Mouse (Mus musculus) left cerebral cortex, adult 11 months (tissue): ENCODE measurements around the gene Mcl1.
"Not testable (repeated sequence)": the region's sequence is repeated elsewhere in the genome, so short reads cannot be mapped to it uniquely, and the experiment has no call there.

ENCODE experiments used
- DNase-seq: peaks from one replicate; pipeline ENCODE4 v3.0.0; 2022; ENCODE audit warnings: low spot score

Gene Mcl1

DNA sequence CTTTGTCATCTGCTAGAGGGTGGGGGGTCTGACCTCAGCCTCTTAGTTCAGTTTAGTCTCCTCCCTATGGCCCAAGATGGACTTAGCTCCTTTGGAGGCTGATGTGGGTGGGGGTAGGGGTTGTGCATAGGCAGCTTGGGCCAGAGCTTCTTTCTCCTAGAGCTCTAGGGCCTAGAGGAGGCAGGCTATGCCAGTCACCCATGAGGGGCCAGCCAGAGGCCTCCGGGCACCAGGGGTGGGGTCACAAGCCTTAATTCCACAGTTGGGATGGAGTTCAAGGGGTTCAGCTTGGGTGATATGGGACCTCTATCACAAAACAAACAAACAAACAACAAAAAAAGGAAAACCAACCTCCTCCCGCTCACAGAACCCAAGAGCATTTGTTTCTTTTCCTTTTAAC, 27.1 kb downstream of the Mcl1 start:
- no peak for DNase-seq

DNA sequence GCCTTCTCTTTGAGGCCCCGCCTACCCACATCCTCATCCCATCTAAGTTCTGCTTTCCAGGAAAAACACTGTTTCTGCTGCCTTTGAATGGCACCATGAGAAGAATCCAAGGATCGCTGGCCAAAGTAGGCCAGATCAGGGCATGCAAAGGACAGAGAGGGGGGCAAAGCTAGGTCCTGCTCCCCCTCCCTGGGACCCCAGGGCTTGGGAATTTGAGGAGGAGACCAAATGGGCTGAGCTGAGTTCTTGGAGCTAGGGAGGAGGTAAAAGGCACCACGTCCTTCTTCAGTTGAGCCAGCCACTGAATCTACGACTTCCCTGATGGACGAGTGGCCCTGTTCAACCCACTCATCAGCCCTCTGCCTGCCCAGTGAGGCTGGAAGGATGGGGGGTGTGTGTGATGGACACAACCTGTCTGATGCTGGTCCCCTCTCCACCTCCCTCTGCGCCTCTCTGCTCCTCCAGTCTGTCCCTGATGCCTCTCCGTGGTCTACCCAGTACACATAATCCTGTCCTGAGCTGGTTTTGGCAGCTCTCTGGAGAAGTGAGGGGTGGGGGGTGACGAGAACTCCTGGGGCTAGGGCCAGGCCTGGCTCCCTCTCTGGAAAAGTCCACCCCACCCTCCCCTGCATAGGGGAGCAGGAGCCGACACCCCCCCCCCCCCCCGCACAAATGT, 28.0 kb downstream of the Mcl1 start:
- no peak for DNase-seq

DNA sequence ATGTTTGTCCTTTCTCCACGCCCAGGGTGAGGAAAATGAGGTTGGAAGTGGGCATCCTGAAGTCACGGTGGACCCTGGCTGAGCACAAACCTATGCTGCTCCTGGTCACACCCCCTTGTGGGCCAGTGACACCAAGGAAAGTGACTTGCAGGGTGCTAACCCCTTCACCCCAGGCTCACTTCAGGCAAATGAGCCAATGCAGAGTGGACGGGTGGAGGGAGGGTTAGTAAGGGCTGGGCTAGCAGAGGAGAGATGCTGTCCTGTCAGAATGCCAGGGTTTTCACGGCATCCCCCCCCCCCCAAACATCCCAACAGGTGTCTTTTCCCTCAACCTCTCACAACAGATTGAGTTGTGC, 28.6 kb downstream of the Mcl1 start:
- no peak for DNase-seq

DNA sequence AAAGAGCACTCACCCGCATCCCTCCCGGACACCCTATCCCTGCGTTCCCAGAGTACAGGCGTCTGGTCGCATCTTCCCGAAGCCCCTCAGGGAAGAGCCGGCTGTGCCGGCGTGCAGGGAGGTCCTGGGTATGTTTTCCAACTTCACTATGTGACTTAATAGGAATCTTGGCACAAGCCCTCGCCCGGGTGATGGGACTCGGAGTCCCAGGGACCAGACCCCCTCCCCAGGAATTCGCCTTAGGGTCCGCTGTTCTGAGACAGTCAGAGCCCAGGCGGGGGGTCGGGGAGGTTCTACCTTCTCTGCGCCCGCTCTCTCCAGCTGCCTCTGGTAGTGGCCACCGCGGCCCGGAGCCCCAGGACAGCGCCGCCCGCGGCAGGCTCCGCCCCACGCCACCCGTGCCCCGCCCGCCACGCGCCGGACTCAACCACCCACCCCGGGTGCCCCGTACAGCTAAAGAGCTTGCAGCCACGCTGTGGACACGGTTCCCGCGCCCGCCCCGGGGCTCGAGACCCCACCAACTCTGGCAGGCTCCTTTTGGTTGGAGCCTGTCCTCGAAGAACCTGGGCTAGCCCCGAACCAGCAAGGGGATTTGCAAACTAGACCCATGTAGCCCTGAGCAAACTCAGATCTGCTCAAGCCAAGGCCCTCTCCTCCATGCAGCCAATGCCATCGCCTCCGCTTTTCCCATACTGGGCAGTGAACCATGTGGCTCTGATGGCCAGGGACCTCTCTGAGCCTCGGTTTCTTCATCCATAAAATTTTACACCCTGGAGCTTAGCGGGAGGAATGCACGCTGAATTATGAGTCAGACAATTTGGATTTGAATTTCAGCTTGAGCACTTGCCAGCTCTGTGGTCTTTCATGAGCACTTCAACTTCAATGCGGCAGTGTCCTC, 29.2 kb downstream of the Mcl1 start, which contains the start of gene Adamtsl4:
Gene Adamtsl4 (minus strand): TSS at position 394 of the 898 bp plus-strand sequence.
- DNase-seq: no peak

DNA sequence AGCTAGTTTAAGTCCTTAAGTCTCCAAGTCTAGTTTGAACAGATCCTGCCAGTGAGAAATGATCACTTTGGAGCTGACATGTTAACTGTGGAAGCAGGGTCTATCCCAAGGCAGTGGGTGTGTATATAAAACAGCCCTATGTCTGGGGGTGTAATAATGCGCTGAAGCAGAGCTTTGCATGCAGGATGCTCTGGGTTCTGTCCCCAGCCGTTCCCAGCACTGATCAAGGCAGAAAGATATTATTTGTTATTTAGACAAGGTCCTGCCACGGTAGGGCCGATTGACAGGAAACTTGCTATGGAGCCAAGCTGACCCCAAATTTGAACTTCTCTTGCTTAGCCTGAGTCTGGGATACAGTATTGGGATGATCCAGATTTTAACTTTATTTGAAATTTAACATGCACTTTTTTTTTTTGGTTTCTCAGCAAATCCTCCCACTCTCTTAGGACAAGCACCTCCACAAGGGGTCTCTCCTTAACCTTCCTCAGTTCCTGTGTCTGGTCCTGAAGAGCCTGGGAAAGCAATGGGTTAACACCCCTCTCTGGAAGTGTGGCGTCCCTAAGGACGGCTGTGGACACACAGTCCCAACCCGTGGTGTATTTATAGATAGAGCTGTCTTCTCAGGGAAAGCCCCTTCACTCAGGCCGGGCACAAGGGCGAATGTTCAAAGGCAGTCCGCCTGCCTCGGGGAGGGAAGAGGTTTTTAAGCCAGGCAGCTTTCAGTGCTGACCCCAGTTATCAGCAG, 30.8 kb downstream of the Mcl1 start:
- no peak for DNase-seq

DNA sequence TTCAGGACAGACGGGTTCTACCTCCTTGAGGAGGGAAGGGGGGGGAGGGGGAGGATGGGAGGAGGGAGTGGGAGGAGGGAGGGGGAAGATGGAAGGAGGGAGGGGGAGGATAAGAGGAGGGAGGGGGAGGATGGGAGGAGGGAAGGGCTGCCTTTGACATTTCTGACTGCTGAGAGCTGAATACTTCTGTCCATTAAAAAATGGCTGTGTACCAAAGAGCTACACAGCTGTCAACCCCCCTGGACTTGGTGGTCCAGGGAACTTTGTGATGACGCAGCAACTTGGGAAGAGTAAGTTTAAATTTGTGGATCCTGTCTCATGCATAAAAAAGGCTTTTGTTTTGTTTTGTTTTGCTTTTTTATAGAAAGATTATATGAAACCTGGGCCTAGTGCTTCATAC, 31.4 kb downstream of the Mcl1 start:
- no peak for DNase-seq

DNA sequence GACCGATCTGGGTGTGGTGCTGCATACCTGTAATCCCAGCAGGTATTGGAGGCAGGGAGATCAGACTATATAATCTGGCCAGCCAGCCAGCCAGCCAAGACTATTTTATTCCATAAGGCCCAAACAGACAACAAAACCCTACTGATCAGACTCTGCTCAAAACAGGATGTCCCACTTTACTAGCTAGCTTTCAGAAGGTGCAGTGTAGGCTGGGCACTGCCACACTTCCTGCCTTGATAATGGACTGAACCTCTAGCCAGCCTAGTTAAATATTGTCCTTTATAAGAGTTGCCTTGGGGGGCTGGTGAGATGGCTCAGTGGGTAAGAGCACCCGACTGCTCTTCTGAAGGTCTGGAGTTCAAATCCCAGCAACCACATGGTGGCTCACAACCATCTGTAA, 32.0 kb downstream of the Mcl1 start:
- not testable (repeated sequence) for DNase-seq

DNA sequence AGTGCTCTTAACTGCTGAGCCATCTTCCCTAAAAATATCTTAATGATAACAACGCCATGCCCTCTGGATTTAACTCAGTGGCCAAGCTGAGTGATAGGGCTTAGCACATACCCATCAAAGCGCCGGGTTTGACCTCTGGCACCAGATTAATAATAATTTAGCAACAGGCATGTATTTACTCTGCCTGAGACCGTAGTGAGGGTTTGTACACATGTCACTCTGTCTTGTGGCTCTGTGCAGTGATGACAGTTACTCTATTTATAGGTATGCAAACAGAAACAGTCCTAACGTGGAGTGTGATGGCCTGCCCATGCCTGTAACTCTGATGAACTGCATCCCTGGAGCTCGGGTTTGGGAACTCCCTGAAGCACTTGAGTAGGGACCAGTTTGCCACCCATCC, 34.1 kb downstream of the Mcl1 start:
- no peak for DNase-seq

DNA sequence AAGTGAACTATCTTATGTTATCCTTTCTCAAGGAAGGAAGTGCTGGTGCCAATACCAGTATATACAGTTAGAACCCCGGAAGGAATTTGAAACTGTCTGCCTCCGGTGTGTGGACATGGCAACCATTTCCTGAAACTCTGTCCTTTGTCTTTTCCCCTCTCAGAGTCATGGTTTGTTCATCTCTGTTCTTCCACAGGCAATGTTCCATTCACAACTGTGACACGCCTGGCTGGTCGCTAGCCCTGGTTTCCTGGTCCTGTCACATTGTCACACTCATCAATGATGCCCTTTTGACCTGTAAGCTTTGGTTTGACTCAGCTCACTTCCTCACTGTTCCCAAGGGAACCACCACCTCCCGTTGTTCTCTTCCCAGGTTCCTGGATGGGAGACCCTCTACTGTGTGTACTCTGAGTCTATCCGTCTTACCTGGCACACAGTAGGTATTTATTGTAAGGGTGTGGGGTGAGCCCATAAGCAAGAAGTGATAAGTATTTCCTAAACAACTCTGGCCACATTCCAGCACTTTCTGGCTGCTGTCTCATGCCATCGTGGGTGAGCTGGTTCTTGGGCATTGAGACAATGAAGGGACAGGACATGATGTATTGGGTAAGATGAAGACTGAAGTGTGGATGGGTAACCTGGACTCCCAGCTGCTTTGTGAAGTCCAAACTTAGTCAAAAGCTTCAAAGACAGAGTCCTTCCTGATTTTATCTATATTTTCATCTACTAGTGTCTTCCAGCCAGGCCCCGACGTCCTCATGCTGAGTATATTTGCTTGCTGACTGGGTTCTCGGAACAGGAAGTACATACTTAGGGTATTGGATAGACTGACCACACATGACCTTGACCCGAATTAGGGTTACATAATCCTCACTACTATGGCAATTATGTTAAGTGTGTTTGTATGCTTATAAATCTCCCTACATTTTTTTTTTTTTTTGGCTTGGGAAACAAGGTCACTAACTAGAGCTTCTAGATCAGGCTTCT, 35.5 kb downstream of the Mcl1 start:
- DNase-seq: no peak

DNA sequence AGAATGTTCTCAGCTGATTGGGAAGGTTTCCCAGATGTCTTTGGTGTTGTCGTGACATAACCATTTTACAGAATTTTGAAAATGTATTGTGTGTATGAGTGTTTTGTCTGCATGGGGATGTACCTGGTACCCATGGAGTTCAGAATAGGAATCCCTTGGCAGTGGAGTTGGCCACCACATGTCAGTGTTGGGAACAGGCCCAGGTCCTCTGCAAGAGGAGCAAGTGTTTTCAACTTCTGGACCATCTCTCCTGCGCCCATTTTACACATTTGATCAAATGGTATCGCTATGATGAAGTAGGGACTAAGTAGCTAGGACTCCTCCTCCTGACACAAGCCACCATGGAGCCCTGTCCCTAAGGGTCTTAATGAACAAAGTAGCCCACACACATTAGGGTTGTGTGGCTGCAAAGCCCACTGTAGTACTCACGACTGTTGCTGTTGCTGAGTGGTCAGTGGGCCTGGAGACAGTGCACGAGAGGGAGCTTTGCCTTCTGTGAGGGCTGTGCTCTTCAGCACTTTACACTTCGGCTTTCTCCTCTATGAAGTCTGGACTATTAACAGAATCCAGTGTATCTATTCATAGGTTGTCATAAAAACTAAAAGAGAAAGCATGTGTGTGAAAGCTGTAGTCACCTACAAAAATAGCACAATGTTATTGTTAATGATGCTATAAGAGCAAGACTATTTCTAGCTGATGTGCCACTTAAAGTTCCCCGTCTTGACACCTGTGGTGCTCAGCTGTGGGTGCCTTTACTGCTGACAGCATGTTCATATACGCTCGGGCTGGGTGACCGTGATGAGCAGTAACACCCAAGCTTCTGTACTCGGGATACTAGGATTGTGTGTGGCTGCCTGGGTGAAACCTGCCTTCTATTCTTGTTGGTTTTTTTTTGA, 36.5 kb downstream of the Mcl1 start:
- DNase-seq: no peak

DNA sequence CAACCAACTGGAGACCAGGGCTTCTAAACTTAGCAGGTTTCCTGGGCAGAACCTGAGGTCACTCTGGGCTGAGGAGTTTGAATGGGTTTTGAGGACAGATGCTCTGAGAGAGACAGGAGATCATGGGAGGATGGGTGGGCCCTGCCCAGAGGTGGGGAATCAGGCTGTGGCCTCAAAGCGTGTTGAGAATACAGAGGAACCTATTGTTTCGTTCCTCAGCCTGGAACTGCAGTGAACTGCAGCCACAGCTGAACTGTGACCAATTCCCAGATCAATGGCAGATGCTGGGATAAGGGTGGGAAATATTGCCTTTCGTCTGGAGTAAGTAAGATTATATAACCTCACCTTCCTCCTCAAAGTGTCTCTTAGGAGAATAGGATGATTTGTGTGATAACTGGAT, 37.2 kb downstream of the Mcl1 start:
- DNase-seq: no peak

DNA sequence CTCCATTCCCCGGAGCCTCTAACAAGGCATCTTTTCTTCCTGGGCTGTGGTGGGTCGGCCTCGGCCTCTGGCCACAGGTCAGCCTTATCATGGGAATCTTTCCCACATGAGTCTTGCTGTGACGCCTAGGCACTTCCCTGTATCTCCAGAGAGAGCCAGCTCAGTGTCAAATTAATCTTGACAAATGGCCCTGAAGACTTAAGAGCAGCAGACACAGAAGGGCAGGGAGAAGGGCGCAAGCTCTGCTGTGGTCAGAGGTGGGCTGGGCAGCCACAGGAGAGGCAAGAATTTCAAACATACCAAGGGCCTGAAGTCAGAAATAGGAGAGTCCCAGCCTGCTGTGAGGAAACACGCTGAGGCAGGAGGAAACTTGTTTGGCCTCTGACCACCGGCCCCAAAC, 37.8 kb downstream of the Mcl1 start:
- DNase-seq: no peak

DNA sequence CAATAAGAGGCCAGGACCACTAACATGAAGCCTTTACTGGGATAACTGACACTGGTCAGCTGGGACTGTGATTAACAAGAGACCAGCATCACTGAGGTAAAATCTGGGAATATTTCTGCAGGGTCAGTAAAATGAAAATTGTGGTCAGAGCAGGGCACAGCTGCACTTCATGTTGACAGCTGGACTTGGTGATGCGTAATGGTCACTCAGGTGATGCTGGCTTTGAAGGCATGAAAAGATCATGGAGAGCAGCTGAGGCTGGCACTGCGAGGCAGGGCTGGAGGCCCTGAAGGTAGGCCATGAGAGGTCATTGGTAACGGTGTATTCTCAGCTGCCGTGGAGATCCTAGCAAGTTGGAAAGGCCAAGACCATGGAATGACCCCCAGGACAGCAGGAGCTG, 39.7 kb downstream of the Mcl1 start:
- DNase-seq: no peak

DNA sequence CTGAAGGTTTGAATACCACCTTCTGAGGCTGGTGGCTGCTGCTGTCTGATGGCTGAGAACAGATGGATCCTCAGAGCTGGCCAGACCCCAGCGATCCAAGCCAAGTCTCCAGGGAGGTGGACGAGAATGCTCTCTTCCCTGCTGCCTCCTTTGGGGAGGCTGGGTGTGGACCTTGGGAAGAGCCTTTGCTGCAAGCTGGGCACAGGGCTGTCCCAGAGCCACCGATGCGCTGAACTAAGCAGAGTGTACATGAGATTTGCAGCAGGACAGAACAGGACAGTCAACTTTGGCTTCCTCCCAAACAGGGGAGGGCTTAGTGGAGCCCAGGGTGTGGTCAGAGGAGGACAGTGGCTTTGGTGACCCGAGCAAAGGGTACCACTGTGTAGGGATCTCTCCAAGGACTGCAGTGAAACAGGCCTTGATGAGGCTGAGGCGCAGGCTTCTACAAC, 41.7 kb downstream of the Mcl1 start:
- DNase-seq: no peak

DNA sequence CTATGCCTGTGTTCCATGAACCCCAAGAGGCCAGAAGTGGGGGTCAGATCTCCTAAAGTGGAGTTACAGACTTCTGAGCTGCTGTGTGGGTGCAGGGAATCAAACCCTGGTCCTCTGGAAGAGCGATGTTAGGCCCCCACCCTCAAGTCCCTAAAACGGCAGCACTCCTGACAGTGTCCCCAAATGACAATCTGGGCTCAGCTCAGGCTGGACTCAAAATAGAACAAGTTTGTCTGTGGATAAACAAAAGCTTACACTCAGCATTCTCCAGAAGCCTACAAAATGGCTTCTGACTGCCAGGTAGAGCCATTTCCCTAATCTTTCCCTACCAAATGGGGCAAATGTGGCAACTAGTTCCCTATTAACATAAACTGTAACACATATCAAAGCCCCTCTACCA, 42.5 kb downstream of the Mcl1 start:
- DNase-seq: no peak

DNA sequence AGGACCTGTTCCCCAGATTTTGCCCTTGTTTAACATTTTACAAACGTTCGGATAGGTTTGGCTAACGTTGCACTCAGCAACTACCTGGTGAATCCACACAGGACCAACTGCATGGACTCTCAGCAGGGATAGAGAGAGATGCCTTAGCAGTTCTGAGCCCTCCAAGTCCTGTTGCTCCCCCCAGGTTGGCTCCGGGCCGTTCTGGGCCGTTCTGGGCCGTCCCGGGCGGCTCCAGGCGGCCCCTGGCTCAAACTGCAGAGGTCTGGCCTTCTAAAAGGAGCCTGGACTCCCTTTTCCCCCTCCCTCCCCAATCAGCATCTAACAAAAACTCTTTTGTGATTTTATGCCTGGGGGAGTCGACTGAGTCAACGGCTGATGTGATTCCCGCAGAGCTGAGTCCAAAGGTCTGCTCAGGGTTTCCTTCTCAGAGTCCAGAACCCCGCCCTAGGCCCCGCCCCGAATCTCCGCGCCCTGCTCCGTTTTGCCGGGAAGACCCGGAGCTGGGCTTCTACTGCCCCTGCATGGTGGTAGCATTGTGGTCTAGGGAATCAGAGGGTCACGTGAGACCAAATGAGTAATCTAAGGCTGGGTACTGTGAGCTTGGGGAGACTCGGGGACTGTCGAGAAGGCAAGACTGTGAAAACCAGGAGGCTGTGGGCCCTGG, 43.4 kb downstream of the Mcl1 start:
- DNase-seq: peak; percentile 40

DNA sequence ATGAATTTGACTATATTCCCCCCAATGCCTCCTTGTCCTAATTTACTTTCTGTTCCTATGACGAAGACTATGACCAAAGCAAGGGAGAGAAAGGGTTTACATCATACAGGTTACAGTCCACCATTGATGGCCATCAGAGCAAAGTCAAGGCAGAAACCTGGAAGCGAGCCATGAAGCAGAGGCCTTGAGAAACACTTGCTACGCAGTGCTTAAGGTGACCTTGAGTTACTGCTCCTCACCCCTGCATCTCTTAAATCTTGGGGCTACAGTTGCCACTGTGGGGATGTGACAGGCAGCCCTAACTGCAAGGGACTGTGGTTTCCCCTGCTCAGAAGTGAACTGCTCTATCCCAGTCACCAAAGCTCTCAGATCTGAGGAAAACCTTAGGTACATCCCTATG, 44.7 kb downstream of the Mcl1 start:
- DNase-seq: no peak

DNA sequence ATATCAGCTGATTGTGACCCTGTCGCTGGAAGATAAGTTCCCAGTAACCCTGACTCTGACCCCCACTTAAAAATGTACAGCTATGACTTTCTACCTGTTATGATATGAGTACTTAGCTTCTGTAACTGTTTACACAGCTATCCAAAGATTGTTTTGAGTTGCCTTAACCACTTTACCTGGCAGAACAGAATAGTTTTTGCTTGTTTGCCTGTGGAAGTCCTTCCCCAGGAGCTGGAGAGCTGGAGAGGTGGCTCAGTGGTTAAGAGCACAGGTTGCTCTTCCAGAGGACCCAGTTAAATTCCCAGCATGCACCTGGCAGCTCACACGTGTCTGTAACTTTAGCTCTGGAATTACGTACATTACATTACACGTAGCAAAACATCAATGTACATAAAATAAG, 46.0 kb downstream of the Mcl1 start:
- no peak for DNase-seq

DNA sequence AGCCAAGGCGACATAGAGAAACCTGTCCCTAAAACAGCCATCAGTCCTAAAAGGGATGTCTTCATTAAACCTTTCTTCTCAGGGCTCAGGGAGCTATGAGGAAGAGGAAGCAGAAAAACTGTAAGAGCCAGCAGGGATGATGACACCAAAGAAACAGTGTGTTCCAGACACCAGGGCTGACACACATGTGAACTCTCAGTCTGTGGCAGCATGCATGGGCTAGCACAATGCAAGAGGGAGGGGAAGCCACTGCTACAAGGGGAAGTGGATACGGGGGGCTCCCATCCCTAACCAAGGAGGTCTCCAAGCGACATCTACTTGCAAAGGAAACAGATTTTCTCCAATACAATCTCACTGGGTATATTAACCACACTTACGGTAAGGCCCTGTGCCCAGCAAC, 47.7 kb downstream of the Mcl1 start:
- no peak for DNase-seq

DNA sequence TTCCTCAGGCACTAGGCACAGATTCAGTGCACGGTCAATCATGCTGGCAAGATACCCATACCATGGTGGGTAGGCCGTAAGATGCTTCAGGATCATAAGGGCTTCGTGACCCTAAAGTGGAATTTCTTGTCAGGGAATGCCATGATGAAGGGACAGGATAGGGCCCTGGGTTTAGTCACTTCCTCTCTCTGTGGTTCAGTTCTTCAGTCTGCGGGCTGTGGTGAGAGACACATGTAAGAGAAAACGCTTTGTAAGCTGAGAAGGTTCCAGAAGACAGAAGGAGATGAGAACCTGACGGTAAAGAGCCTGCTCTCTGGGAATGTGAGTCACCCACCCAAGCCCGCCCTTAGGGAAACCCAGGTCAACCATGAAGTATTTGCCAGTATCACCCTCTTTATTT, 48.9 kb downstream of the Mcl1 start:
- no peak for DNase-seq
